Mouse (Mus musculus): ENCODE data around the gene Foxl2.

- TF ChIP-seq CTCF (IDR thresholded peaks at IDR 0.05; ENCODE audit: low read depth, low read length): no peak
- TF ChIP-seq GATA1 (IDR thresholded peaks at IDR 0.05; ENCODE audit: borderline replicate concordance, low read length): no peak
- no peak for TF ChIP-seq GATA2 (IDR thresholded peaks at IDR 0.05; ENCODE audit: borderline replicate concordance, low read depth, low read length)
- TF ChIP-seq POLR2AphosphoS5 (IDR thresholded peaks at IDR 0.05; ENCODE audit: insufficient replicate concordance, low read depth, low read length): no peak
- no peak for TF ChIP-seq TAL1 (conservative IDR thresholded peaks at IDR 0.05; ENCODE audit: low read depth, low read length)
Observed at GRCm38 (mm10) chr9:98960348-98960747, 5.3 kb downstream of the Foxl2 start.
